Mouse (Mus musculus): ENCODE data around the gene Map7.

Map7 gene

DNA sequence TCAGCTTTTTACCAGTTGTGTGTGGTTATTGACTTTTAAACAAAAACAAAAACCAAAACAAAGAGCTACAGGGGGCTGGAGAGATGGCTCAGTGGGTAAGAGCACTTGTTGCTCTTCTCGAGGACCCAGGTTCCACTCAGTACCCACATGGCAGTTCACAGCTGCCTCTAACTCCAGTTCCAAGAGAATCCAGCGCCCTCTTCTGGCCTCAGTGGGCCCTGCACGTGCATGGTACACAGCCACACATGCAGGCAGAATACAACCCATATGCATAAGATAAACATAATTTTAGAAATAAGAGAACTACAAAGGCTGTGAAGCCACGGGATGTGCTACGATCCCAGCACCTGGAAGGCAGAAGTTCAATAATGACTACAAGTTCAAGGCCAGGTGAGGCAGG is 147.7 kb downstream of the Map7 start:
- peak; percentile 27 for DNase-seq

GRCm38 (mm10) chr10:20298152-20298920 is 150.1 kb downstream of the Map7 start:
- no peak for DNase-seq

DNA sequence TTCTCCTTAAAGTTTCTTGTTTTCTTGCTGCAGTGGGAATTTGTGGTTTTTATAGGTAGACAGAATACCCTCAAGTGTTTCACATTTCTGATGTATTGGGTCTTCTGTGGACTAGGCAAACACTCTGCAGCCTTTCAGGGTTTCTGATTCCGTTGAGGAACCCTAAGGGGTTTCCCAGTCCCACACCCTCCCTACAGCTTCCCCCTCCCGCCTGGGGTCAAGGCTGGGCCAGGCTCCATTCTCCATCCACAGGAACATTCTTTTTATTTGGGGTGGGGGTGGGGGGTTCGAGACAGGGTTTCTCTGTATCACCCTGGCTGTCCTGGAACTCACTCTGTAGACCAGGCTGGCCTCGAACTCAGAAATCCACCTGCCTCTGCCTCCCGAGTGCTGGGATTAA is 150.8 kb downstream of the Map7 start:
- DNase-seq = no peak

DNA sequence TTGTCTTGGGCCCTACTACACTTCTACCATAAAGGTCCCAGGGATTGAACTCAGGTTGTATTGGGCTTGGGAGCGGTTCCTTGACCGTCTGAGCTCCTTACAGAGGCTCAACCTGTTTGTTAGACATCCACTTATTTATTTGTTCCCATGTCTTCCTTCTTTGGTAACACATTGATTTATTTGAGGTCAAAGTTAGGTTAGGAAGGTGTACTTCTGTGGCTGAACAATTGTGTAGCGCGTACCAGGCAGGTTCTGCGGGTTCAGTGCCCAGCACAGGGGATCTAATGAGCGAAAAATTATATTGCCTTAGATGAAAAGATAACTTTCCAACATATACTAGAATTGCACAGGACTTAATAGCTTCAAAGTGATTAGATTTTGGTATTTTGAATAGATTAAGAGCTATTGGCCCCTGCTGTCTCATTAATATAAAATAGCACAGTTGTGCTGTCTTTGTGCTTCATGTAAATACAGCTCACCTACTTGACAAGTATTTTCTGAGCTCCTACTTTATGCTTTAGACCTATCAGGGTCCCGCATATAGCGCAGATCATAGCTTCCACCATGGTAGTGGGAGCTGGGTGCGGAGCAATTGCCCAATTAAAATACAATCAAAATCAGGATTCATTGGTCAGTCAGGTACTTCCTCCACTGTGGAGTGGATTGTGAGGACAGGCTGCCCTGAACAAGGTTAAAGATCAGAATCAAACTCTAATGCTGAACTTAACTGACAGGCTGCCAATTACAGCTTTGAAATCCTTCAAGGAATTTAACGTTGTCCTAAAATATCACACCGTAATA is 162.9 kb downstream of the Map7 start:
- DNase-seq = peak; percentile 19

DNA sequence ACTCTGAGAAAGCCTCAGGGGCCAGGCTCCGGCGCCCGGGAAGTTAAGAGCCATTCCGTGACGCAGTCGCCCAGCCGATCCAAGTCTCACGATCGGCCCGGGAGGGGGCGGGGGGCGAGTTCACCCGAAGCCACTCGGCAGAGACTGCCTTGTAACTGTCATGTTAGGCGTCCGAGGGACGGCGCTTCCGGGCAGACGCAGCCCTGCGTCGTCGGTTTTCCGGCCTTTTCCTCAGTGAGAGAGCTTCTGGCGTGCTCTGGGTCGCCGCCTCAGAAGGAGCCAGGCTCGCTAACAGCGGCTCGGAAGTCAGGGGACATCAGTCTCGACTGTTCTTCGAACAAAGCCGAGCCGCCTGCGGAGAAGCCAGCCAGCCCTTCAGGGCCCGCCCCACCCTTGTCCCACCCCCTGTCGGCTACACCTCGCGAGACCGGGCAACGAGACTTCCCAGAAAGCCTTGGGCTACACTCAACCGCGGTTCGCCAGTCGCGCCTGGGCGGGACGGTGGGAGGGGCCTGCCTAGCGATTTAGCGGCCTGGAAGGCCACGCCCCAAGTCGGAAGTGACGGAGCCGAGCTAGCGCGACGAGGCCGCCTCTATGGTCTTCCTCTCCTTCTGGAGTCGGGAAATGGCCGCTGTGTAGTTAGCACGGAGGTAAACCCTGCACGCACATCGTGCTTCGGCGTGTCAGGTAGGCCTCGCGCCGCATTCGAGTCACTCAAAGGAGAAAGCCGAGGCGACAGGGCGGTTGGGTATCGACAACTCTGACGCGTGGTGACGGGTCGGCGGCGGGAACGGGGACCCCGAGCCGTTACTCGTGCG is 163.9 kb downstream of the Map7 start, which contains the start of gene Bclaf1:
Gene Bclaf1, plus strand, starts transcription at position 552 of the 818 bp plus-strand sequence.
- peak; percentile 100 for DNase-seq

- peak; percentile 95 for DNase-seq
Observed at GRCm38 (mm10) chr10:20312736-20313301, 164.5 kb downstream of the Map7 start.

- DNase-seq = no peak
Observed at GRCm38 (mm10) chr10:20313447-20313846, 165.2 kb downstream of the Map7 start.

DNA sequence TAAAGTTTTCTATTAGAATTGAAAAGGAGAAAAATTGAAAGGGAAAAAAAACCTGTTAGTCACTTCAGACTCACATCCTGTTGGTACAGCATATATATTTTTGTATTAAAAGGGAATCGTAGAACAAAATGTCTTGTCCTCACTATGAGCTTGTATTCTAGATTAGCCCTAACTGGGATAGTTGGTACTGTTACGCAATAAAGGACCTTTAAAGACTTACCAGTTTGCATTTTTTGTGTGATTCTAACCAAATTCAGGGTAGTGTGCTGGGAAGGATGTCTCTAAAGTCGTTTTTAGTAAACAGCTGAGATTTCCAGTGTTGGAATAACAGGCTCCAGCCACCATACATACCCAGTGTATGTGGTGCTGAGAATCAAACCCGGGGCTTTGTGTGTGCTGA is 165.7 kb downstream of the Map7 start:
- no peak for DNase-seq

GRCm38 (mm10) chr10:20314797-20315196 is 166.5 kb downstream of the Map7 start:
- peak; percentile 39 for DNase-seq

DNA sequence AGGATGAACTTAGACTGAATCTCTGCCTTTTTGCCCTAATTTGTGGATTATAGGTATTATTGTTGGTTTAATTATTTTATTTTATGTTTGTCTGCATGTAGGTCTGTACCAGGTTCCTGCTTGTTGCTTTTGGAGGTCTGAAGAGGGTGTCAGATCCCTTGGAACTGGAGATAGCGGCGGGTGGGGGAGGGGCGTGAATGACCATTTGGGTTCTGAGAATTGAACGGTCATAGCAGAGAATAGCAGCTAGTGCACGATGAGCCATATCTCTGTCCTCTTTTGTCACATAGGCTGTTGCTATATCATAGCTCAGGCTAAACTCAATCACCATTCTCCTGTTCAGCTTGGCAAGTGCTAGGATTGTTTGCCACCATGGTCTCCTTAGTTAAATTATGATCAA is 169.2 kb downstream of the Map7 start:
- DNase-seq = peak; percentile 18

DNA sequence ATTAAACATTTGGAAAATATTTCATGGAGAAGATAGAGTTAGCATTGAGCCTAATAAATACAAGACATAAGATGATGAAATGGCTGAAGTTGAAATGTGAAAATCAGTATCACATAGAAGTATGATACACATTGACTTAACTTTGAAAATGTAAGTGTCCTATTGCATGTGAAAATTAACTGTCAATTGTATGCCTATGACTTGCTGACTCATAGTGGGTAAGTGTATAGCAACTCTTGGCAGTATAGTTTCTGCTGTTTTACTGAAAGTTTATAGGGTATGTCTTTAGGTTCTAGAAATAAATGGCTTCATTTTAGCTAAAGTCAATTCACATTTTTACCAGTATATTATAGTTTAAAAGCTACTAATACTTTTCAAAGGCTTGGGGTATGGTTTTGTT is 178.0 kb downstream of the Map7 start:
- DNase-seq = no peak
